Mouse (Mus musculus): Measurements from ENCODE around the gene Nup107. TPM values are rescaled to one million over a fixed set of nuclear protein-coding genes. Genes with fewer than 3 reads are reported as not detected.

Nup107 gene
- polyA plus RNA-seq, 1 experiment from 2014 or later = 34.9 TPM

GRCm38 (mm10) chr10:117742618-117743017 lies 49.9 kb downstream of the Nup107 start:
- H3K9ac ChIP-seq (ENCODE audit: low read depth, low read length) = no peak overlapping the region
- H3K4me1 ChIP-seq (replicated peaks; ENCODE audit: insufficient read depth, low read length) = no peaks in the 10 kb centered on the region; the same call in 1 of the 2 replicates
- WGBS = 84% methylated on average over 4 of the region's 4 CpGs
- no peak overlapping the region for H3K27ac ChIP-seq
- ATAC-seq (replicated peaks; ENCODE audit: low FRiP score, low read depth) (no peak), DNase-seq (ENCODE audit: low spot score) (no peak)
- H3K9me3 ChIP-seq (replicated peaks; ENCODE audit: low read length) = no peaks in the 10 kb centered on the region
- no peaks in the 10 kb centered on the region for H3K27me3 ChIP-seq (ENCODE audit: insufficient read depth, low read length)
- peaks cover 21% of the 10 kb centered on the region; the same call in 1 of the 2 replicates for H3K36me3 ChIP-seq (ENCODE audit: insufficient read depth, low read length)
- no peak overlapping the region for H3K4me3 ChIP-seq (replicated peaks; ENCODE audit: low read depth, low read length)
- H3K4me2 ChIP-seq (ENCODE audit: low read length) = no peak overlapping the region
- TF ChIP-seq CTCF (IDR thresholded peaks at IDR 0.05; ENCODE audit: low read depth) = no peak

GRCm38 (mm10) chr10:117741698-117742475 lies 50.6 kb downstream of the Nup107 start:
- H3K36me3 ChIP-seq (ENCODE audit: insufficient read depth, low read length) = peaks cover 21% of the 10 kb centered on the region; the same call in 1 of the 2 replicates
- TF ChIP-seq CTCF (IDR thresholded peaks at IDR 0.05; ENCODE audit: low read depth) = no peak
- H3K4me2 ChIP-seq (ENCODE audit: low read length) = no peak overlapping the region
- no peak overlapping the region for H3K4me3 ChIP-seq (replicated peaks; ENCODE audit: low read depth, low read length)
- H3K27me3 ChIP-seq (ENCODE audit: insufficient read depth, low read length) = no peaks in the 10 kb centered on the region
- no peaks in the 10 kb centered on the region; the same call in 1 of the 2 replicates for H3K4me1 ChIP-seq (replicated peaks; ENCODE audit: insufficient read depth, low read length)
- ATAC-seq (replicated peaks; ENCODE audit: low FRiP score, low read depth) = no peak
- DNase-seq (ENCODE audit: low spot score) = no peak
- H3K27ac ChIP-seq = no peak overlapping the region
- 88% methylated on average over 15 of the region's 15 CpGs for WGBS
- no peak overlapping the region for H3K9ac ChIP-seq (ENCODE audit: low read depth, low read length)
- no peaks in the 10 kb centered on the region for H3K9me3 ChIP-seq (replicated peaks; ENCODE audit: low read length)

DNA sequence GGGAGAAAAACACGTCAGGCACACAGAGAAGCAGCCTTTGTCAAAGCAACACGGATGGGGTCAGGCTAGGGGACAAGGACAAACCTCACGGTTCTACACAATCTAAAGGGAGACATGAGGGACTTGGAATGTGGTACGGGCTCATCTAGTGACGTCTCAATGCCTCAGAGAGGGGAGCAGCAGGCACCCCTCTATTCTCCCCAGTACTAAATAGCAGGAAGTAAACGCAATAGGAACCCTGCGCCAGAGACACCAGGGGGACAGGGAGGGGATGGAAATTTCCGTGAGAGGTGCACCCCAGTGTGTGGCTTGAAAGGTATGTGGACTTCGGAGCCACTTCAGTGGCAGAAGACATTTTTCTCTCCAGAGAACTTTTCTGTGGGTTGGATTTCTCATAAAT lies 51.6 kb downstream of the Nup107 start:
- WGBS = 86% methylated on average over 9 of the region's 9 CpGs
- peaks cover 27% of the 10 kb centered on the region for H3K36me3 ChIP-seq (ENCODE audit: insufficient read depth, low read length)

DNA sequence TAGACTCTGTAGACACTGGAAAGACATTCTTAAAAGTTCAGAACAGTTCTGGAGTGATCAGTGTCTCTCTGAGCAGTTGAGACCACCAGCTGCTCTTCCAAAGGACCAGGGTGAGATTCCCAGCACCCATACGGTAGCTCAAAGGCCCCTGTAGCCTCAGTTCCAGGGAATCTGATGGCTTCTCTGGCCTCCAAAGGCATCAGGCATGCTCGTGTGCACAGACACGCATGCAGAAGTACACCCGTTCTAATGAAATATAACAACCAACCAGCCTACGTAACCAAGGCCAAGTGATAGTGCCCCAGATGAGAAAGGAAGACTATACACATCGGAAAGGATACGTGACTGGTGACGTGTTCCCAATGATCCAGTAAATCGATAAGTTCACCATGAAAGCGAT lies 52.3 kb downstream of the Nup107 start:
- Histone ChIP-seq H3K27me3 (ENCODE audit: insufficient read depth, low read length) (no peaks in the 10 kb centered on the region), H3K27ac (no peak overlapping the region), H3K4me2 (ENCODE audit: low read length) (no peak overlapping the region), H3K4me1 (replicated peaks; ENCODE audit: insufficient read depth, low read length) (no peaks in the 10 kb centered on the region; the same call in 1 of the 2 replicates), H3K36me3 (ENCODE audit: insufficient read depth, low read length) (peaks cover 27% of the 10 kb centered on the region), H3K4me3 (replicated peaks; ENCODE audit: low read depth, low read length) (no peak overlapping the region), H3K9me3 (replicated peaks; ENCODE audit: low read length) (no peaks in the 10 kb centered on the region), H3K9ac (ENCODE audit: low read depth, low read length) (no peak overlapping the region)
- DNase-seq (ENCODE audit: low spot score) (no peak), ATAC-seq (replicated peaks; ENCODE audit: low FRiP score, low read depth) (no peak)
- no peak for TF ChIP-seq CTCF (IDR thresholded peaks at IDR 0.05; ENCODE audit: low read depth)
- WGBS = 95% methylated on average over 10 of the region's 10 CpGs

More for the DNA sequence above, 51.6 kb downstream of the Nup107 start:
- Histone ChIP-seq H3K9ac (ENCODE audit: low read depth, low read length) (no peak overlapping the region), H3K27ac (no peak overlapping the region), H3K4me1 (replicated peaks; ENCODE audit: insufficient read depth, low read length) (no peaks in the 10 kb centered on the region; the same call in 1 of the 2 replicates), H3K4me2 (ENCODE audit: low read length) (no peak overlapping the region), H3K4me3 (replicated peaks; ENCODE audit: low read depth, low read length) (no peak overlapping the region), H3K27me3 (ENCODE audit: insufficient read depth, low read length) (no peaks in the 10 kb centered on the region), H3K9me3 (replicated peaks; ENCODE audit: low read length) (no peaks in the 10 kb centered on the region)
- DNase-seq (ENCODE audit: low spot score) (no peak), ATAC-seq (replicated peaks; ENCODE audit: low FRiP score, low read depth) (no peak)
- TF ChIP-seq CTCF (IDR thresholded peaks at IDR 0.05; ENCODE audit: low read depth) = no peak

DNA sequence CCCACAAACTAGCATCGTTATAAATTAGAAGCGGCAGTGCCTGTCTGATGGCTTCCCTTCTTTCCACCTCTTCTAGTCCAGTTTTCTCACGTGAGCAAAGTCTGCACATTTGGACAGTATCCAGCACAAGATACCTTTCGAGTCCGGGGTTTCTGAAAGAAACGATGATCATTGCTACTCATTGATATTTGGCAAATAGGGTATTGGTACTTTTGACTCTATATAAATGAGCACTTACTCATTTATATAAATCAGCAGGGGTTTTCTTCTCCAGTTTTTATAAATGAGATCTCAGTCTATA lies 52.9 kb downstream of the Nup107 start:
- DNase-seq (ENCODE audit: low spot score) = no peak
- H3K4me2 ChIP-seq (ENCODE audit: low read length) = no peak overlapping the region
- no peak for TF ChIP-seq CTCF (IDR thresholded peaks at IDR 0.05; ENCODE audit: low read depth)
- no peak for ATAC-seq (replicated peaks; ENCODE audit: low FRiP score, low read depth)
- no peak overlapping the region for H3K27ac ChIP-seq
- H3K9me3 ChIP-seq (replicated peaks; ENCODE audit: low read length) = no peaks in the 10 kb centered on the region
- H3K9ac ChIP-seq (ENCODE audit: low read depth, low read length) = no peak overlapping the region
- H3K36me3 ChIP-seq (ENCODE audit: insufficient read depth, low read length) = peaks cover 27% of the 10 kb centered on the region
- H3K4me1 ChIP-seq (replicated peaks; ENCODE audit: insufficient read depth, low read length) = no peaks in the 10 kb centered on the region; the same call in 1 of the 2 replicates
- WGBS = 92% methylated on average over 6 of the region's 6 CpGs
- no peaks in the 10 kb centered on the region for H3K27me3 ChIP-seq (ENCODE audit: insufficient read depth, low read length)
- H3K4me3 ChIP-seq (replicated peaks; ENCODE audit: low read depth, low read length) = no peak overlapping the region

GRCm38 (mm10) chr10:117738928-117739647 lies 53.4 kb downstream of the Nup107 start:
- TF ChIP-seq CTCF (IDR thresholded peaks at IDR 0.05; ENCODE audit: low read depth) = no peak

More at GRCm38 (mm10) chr10:117738928-117739647, 53.4 kb downstream of the Nup107 start:
- no peak overlapping the region for H3K9ac ChIP-seq (ENCODE audit: low read depth, low read length)
- peaks cover 27% of the 10 kb centered on the region for H3K36me3 ChIP-seq (ENCODE audit: insufficient read depth, low read length)
- H3K4me1 ChIP-seq (replicated peaks; ENCODE audit: insufficient read depth, low read length) = no peaks in the 10 kb centered on the region; the same call in 1 of the 2 replicates
- ATAC-seq (replicated peaks; ENCODE audit: low FRiP score, low read depth) = no peak
- H3K27me3 ChIP-seq (ENCODE audit: insufficient read depth, low read length) = no peaks in the 10 kb centered on the region
- no peaks in the 10 kb centered on the region for H3K9me3 ChIP-seq (replicated peaks; ENCODE audit: low read length)
- no peak for DNase-seq (ENCODE audit: low spot score)
- WGBS = 93% methylated on average over 15 of the region's 15 CpGs
- H3K27ac ChIP-seq = no peak overlapping the region
- H3K4me3 ChIP-seq (replicated peaks; ENCODE audit: low read depth, low read length) = no peak overlapping the region
- H3K4me2 ChIP-seq (ENCODE audit: low read length) = no peak overlapping the region

Measured in kidney, postnatal 0 days (tissue).